Mouse (Mus musculus): ENCODE measurements around the gene Rtn4rl1.

The Rtn4rl1 gene

GRCm38 (mm10) chr11:75297631-75298030 is 104.0 kb downstream of the Rtn4rl1 start:
- no peak for DNase-seq (ENCODE audit: low spot score)

GRCm38 (mm10) chr11:75298491-75298890 is 104.9 kb downstream of the Rtn4rl1 start:
- no peak for DNase-seq (ENCODE audit: low spot score)

- DNase-seq (ENCODE audit: low spot score): no peak
Measured at GRCm38 (mm10) chr11:75299786-75300185, 106.2 kb downstream of the Rtn4rl1 start.

GRCm38 (mm10) chr11:75300954-75301353 is 107.4 kb downstream of the Rtn4rl1 start:
- peak; percentile 50 for DNase-seq (ENCODE audit: low spot score)

- no peak for DNase-seq (ENCODE audit: low spot score)
Measured at GRCm38 (mm10) chr11:75304797-75305196, 111.2 kb downstream of the Rtn4rl1 start.

GRCm38 (mm10) chr11:75308650-75309049 is 115.1 kb downstream of the Rtn4rl1 start:
- DNase-seq (ENCODE audit: low spot score): no peak

GRCm38 (mm10) chr11:75310813-75311212 is 117.2 kb downstream of the Rtn4rl1 start:
- no peak for DNase-seq (ENCODE audit: low spot score)

GRCm38 (mm10) chr11:75311751-75312150 is 118.2 kb downstream of the Rtn4rl1 start:
- no peak for DNase-seq (ENCODE audit: low spot score)

- DNase-seq (ENCODE audit: low spot score): no peak
Measured at GRCm38 (mm10) chr11:75313834-75314233, 120.3 kb downstream of the Rtn4rl1 start.

Measured in c-Kit-positive CD71-positive TER-119-positive erythroid progenitor cells, embryonic 14.5 days (primary cell).